Comparison of ENCODE assay signal across 9 mouse cellular contexts in the genomic region with DNA sequence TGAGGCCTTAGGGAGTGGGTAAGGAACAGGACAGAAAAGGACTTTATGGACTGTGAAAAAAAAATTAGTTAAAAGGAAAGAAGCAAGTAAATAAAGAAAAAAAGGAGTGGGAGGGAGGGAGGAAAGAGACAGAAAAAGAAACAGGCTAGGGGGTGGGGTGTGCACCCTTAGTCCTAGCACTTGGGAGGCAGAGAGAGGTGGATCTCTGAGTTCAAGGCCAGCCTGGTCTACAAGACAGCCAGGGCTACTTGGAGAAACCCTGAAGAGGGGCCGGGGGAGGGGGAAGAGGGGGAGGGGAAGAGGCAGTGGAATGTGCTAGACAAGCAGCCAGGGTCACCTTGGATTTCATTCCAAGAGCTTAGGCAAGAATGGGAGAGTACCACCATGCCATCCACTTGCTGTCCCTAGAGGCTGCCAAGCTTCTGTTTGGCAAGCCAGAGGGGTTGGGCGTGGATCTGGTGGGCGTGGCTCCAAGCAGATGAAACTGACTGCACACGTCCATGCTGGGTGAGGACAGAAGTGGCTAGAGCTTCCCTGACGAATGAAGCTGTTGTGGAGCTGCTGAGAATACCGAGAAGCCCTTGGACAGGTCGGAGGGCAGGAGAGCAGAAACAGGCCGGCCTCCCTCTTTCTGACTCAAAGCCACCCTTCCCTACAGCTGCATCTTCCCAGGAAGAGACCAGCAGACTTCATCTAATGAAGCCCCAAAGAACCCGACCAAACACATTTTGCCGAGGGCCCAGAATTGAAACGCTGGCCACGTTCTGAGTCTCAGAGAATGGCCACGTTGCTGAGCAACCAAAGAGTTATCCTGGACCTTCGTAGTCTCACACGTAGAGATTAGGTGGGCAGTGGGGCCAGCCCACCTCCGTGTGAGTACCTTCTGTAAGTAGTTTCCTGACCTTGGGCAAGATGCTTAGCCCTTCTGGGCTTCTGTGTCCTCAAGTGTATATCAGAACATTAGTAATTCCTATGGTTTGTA. TPM values are rescaled to one million over a fixed set of nuclear protein-coding genes. Genes with fewer than 3 reads are reported as not detected.
A peak's percentile ranks its signal among the peaks of the same experiment; 100 is the strongest.
DNase-seq lines count a peak whose midpoint lies in the region; ATAC-seq and TF ChIP-seq lines count a peak whose summit lies in the region.
"Had no signal": no experiment of that assay in that cellular context is flagged by ENCODE, and none has a peak within 500 bp of the region (broad histone marks: within the 10 kb centered on the region; RNA-seq: fewer than 3 reads in every experiment).

No protein-coding gene starts in this region.

- no peak for TF ChIP-seq POLR2A in liver, adult 2 months (IDR thresholded peaks at IDR 0.05; ENCODE audit: extremely low read depth, insufficient read depth, low read length)

- peak; percentile 53 to 68 for DNase-seq in heart, adult 18-20 months
- no peak for DNase-seq in heart, postnatal 25 days (ENCODE audit: low spot score)
- DNase-seq in hindbrain, embryonic 10.5 days (ENCODE audit: low spot score) = no peak
- DNase-seq in liver, adult 2 months (ENCODE audit: extremely low read depth, low read depth, low spot score) = peak; percentile 78
- peak; percentile 69 for DNase-seq in midbrain, embryonic 14.5 days
- no peak for DNase-seq in right cerebral cortex, postnatal 4 days

- no peaks in the 10 kb centered on the region for H3K27me3 ChIP-seq in hindbrain, embryonic 10.5 days (ENCODE audit: insufficient read depth, poor library complexity, severe bottlenecking)
- no peaks in the 10 kb centered on the region for H3K27me3 ChIP-seq in liver, adult 2 months (ENCODE audit: control insufficient read depth, insufficient read depth, low read length)
- no peaks in the 10 kb centered on the region for H3K27me3 ChIP-seq in midbrain, embryonic 14.5 days (ENCODE audit: control insufficient read depth, insufficient read depth, low read length)
- H3K27me3 ChIP-seq: limb, embryonic 15.5 days had no signal

- WGBS in hindbrain, embryonic 10.5 days = 49% methylated on average over 16 of the region's 16 CpGs
- 33% methylated on average over 16 of the region's 16 CpGs for WGBS in liver, adult 2 months
- WGBS in midbrain, embryonic 14.5 days = 30% methylated on average over 16 of the region's 16 CpGs

- H3K4me3 ChIP-seq in hindbrain, embryonic 10.5 days = no peak overlapping the region
- no peak overlapping the region for H3K4me3 ChIP-seq in liver, adult 2 months (ENCODE audit: insufficient read depth, low read depth, low read length)
- H3K4me3 ChIP-seq in midbrain, embryonic 14.5 days (replicated peaks; ENCODE audit: low read depth, low read length) = no peak overlapping the region
- H3K4me3 ChIP-seq: limb, embryonic 15.5 days had no signal

- H3K27ac ChIP-seq in hindbrain, embryonic 10.5 days = 0 out of 2 replicates have a peak overlapping the region, but pooled peaks have one; percentile 37
- H3K27ac ChIP-seq in liver, adult 2 months (replicated peaks; ENCODE audit: insufficient read depth, low read depth, low read length) = no peak overlapping the region
- H3K27ac ChIP-seq in midbrain, embryonic 14.5 days (replicated peaks; ENCODE audit: low read depth, low read length) = peak overlapping the region; percentile 60
- H3K27ac ChIP-seq: limb, embryonic 15.5 days had no signal

- peaks cover 34% of the 10 kb centered on the region for H3K4me1 ChIP-seq in hindbrain, embryonic 10.5 days (replicated peaks)
- H3K4me1 ChIP-seq in liver, adult 2 months (ENCODE audit: control insufficient read depth, insufficient read depth, low read length) = peaks cover 7% of the 10 kb centered on the region; the same call in 1 of the 2 replicates
- peaks cover 9% of the 10 kb centered on the region for H3K4me1 ChIP-seq in midbrain, embryonic 14.5 days (ENCODE audit: control insufficient read depth, insufficient read depth, low read length)

- H3K79me2 ChIP-seq in liver, adult 2 months (ENCODE audit: control insufficient read depth, insufficient read depth, low read length) = no peaks in the 10 kb centered on the region

- H3K9me3 ChIP-seq in hindbrain, embryonic 10.5 days = no peaks in the 10 kb centered on the region
- H3K9me3 ChIP-seq in midbrain, embryonic 14.5 days (ENCODE audit: control insufficient read depth, low read length) = no peaks in the 10 kb centered on the region
- H3K9me3 ChIP-seq: limb, embryonic 15.5 days had no signal

- ATAC-seq in erythroblast, adult 5-6 weeks (replicated peaks; ENCODE audit: low FRiP score, poor library complexity, severe bottlenecking) = peak; percentile 86
- 0 out of 2 replicates have a peak, but pooled peaks have one; percentile 35 for ATAC-seq in midbrain, embryonic 14.5 days (ENCODE audit: low FRiP score, low TSS enrichment)
- no peak for ATAC-seq in activated CD4-positive, CD25-positive, alpha-beta regulatory T cell, adult 4 months

- TF ChIP-seq CTCF in liver, adult 2 months (IDR thresholded peaks at IDR 0.05; ENCODE audit: low read depth, low read length) = no peak

- no peaks in the 10 kb centered on the region for H3K36me3 ChIP-seq in hindbrain, embryonic 10.5 days
- H3K36me3 ChIP-seq in liver, adult 2 months (ENCODE audit: control insufficient read depth, insufficient read depth, low read length) = no peaks in the 10 kb centered on the region
- no peaks in the 10 kb centered on the region for H3K36me3 ChIP-seq in midbrain, embryonic 14.5 days (ENCODE audit: control insufficient read depth, insufficient read depth, low read length)
- H3K36me3 ChIP-seq: limb, embryonic 15.5 days had no signal

- H3K9ac ChIP-seq in liver, adult 2 months (ENCODE audit: low read depth, low read length) = no peak overlapping the region
- no peak overlapping the region for H3K9ac ChIP-seq in midbrain, embryonic 14.5 days (replicated peaks; ENCODE audit: low read length)
- H3K9ac ChIP-seq: limb, embryonic 15.5 days had no signal

- no peak overlapping the region for H3K4me2 ChIP-seq in midbrain, embryonic 14.5 days (ENCODE audit: low read length)
- H3K4me2 ChIP-seq: limb, embryonic 15.5 days had no signal

- intact Hi-C loops in heart, postnatal 25 days (cut with DNase I) = no loop called here

RNA-seq across cellular contexts. Expression of gene Commd7, which starts 31.6 kb away (rescaled TPM):
- total RNA-seq in heart, adult 18-20 months (2021) = 10 to 100 TPM; 15.3 to 15.8 TPM
- 10 to 100 TPM; 13.9 to 14.6 TPM for total RNA-seq in heart, postnatal 25 days (2021)
- 9.2 and 18.8 TPM in 2 replicates for total RNA-seq in erythroblast, adult 5-6 weeks (2015; ENCODE audit: low replicate concordance)
- 2.4 and 4.3 TPM in 2 replicates for total RNA-seq in erythroblast, adult 5-6 weeks (2017; ENCODE audit: low replicate concordance)
- polyA plus RNA-seq in hindbrain, embryonic 10.5 days (2016; fragmentation: Nextera tagmentation; extraction: Ambion mirVana) = 71.9 and 75.6 TPM in 2 replicates
- 6.3 and 8.0 TPM in 2 replicates for total RNA-seq in liver, adult 2 months (2014; rRNA removed)
- 12.2 and 13.7 TPM in 2 replicates for polyA plus RNA-seq in liver, adult 2 months (2012; rRNA removed)
- 76.0 and 92.8 TPM in 2 replicates for polyA plus RNA-seq in midbrain, embryonic 14.5 days (2014; fragmentation: Nextera tagmentation; extraction: Ambion mirVana)
- 100 to 1,000 TPM; 109 to 128 TPM for polyA plus RNA-seq in activated CD4-positive, CD25-positive, alpha-beta regulatory T cell, adult 4 months (2017; shearing (Covaris generic))

RNA-seq across cellular contexts. Expression of gene Dnmt3b, which starts 48.3 kb away (rescaled TPM):
- total RNA-seq in heart, adult 18-20 months (2021) = 1 to 10 TPM in 1 of 2 experiments, under 1 TPM in 1; 0.57 to 1.1 TPM
- total RNA-seq in heart, postnatal 25 days (2021) = 1 to 10 TPM; 1.3 to 1.4 TPM
- total RNA-seq in erythroblast, adult 5-6 weeks (2015; ENCODE audit: low replicate concordance) = 1.5 and 2.3 TPM in 2 replicates
- total RNA-seq in erythroblast, adult 5-6 weeks (2017; ENCODE audit: low replicate concordance) = 0.94 and 4.0 TPM in 2 replicates
- 15.9 and 24.4 TPM in 2 replicates for polyA plus RNA-seq in hindbrain, embryonic 10.5 days (2016; fragmentation: Nextera tagmentation; extraction: Ambion mirVana)
- 0.54 and 0.65 TPM in 2 replicates for total RNA-seq in liver, adult 2 months (2014; rRNA removed)
- polyA plus RNA-seq in liver, adult 2 months (2012; rRNA removed) = 2.2 and 3.4 TPM in 2 replicates
- polyA plus RNA-seq in midbrain, embryonic 14.5 days (2014; fragmentation: Nextera tagmentation; extraction: Ambion mirVana) = 3.1 and 3.2 TPM in 2 replicates
- 1 to 10 TPM; 3.7 to 5.8 TPM for polyA plus RNA-seq in activated CD4-positive, CD25-positive, alpha-beta regulatory T cell, adult 4 months (2017; shearing (Covaris generic))

Comparison
In these comparisons a context has a peak if more than half of its experiments do, and no peak if none do; other contexts are left out.
1. DNase-seq: peak in heart, adult 18-20 months (2 of 2), liver, adult 2 months (single experiment) and midbrain, embryonic 14.5 days (single experiment); none in heart, postnatal 25 days (single experiment), hindbrain, embryonic 10.5 days (single experiment) and right cerebral cortex, postnatal 4 days (single experiment).